Mouse (Mus musculus): Measurements from ENCODE around the gene Gm26602. TPM values are rescaled to one million over a fixed set of nuclear protein-coding genes. Genes with fewer than 3 reads are reported as not detected.

Gm26602 gene
- polyA plus RNA-seq (2015; fragmentation: Nextera tagmentation; extraction: Ambion mirVana), result 8.9 and 18.0 TPM in 2 replicates

GRCm38 (mm10) chr10:79910556-79910955 is at the start of gene Gm26602:
TSS of gene Gm26602 (plus strand) at chr10:79910856.
- DNase-seq (ENCODE audit: low spot score), result no peak
- H3K4me1 ChIP-seq (replicated peaks; ENCODE audit: control insufficient read depth, insufficient read depth), result no peaks in the 10 kb centered on the region

GRCm38 (mm10) chr10:79861230-79862048 is 49.2 kb upstream of the Gm26602 start:
- TF ChIP-seq EP300 (optimal IDR thresholded peaks at IDR 0.05) (no peak), CTCF (IDR thresholded peaks at IDR 0.05; ENCODE audit: low read depth) (no peak)
- no peak for ATAC-seq (ENCODE audit: low FRiP score, low TSS enrichment)
- Histone ChIP-seq H3K27me3 (ENCODE audit: control insufficient read depth, insufficient read depth, low read length) (no peaks in the 10 kb centered on the region), H3K27ac (replicated peaks) (no peak overlapping the region), H3K36me3 (ENCODE audit: control insufficient read depth, insufficient read depth, low read length) (peaks cover 44% of the 10 kb centered on the region), H3K4me1 (replicated peaks; ENCODE audit: control insufficient read depth, insufficient read depth) (peaks cover 16% of the 10 kb centered on the region), H3K4me3 (ENCODE audit: low read depth, low read length) (no peak overlapping the region), H3K4me2 (replicated peaks; ENCODE audit: low read depth) (no peak overlapping the region), H3K9ac (ENCODE audit: low read length) (no peak overlapping the region), H3K9me3 (ENCODE audit: control insufficient read depth, low read length) (no peaks in the 10 kb centered on the region)
- 63% methylated on average over 25 of the region's 25 CpGs for WGBS
- DNase-seq (ENCODE audit: low spot score), result no peak

More at GRCm38 (mm10) chr10:79910556-79910955, at the start of gene Gm26602:
- H3K4me2 ChIP-seq (replicated peaks; ENCODE audit: low read depth), result no peak within 1 kb of the TSS
- peaks cover 20% of the 10 kb centered on the region for H3K36me3 ChIP-seq (ENCODE audit: control insufficient read depth, insufficient read depth, low read length)
- 88% methylated on average over 4 of the region's 4 CpGs for WGBS
- no peaks in the 10 kb centered on the region for H3K9me3 ChIP-seq (ENCODE audit: control insufficient read depth, low read length)
- H3K27me3 ChIP-seq (ENCODE audit: control insufficient read depth, insufficient read depth, low read length), result no peaks in the 10 kb centered on the region
- no peak for TF ChIP-seq CTCF (IDR thresholded peaks at IDR 0.05; ENCODE audit: low read depth)
- no peak for TF ChIP-seq EP300 (optimal IDR thresholded peaks at IDR 0.05)
- no peak within 1 kb of the TSS for H3K4me3 ChIP-seq (ENCODE audit: low read depth, low read length)
- H3K9ac ChIP-seq (ENCODE audit: low read length), result no peak within 1 kb of the TSS
- peak within 1 kb of the TSS; percentile 78; the same call in 1 of the 2 replicates for H3K27ac ChIP-seq (replicated peaks)
- ATAC-seq (ENCODE audit: low FRiP score, low TSS enrichment), result no peak

- H3K36me3 ChIP-seq (ENCODE audit: control insufficient read depth, insufficient read depth, low read length), result peaks cover 41% of the 10 kb centered on the region
- H3K4me2 ChIP-seq (replicated peaks; ENCODE audit: low read depth), result no peak overlapping the region
- 86% methylated on average over 23 of the region's 23 CpGs for WGBS
- peaks cover 14% of the 10 kb centered on the region for H3K4me1 ChIP-seq (replicated peaks; ENCODE audit: control insufficient read depth, insufficient read depth)
- DNase-seq (ENCODE audit: low spot score) (no peak), ATAC-seq (ENCODE audit: low FRiP score, low TSS enrichment) (no peak)
- TF ChIP-seq EP300 (optimal IDR thresholded peaks at IDR 0.05) (no peak), CTCF (IDR thresholded peaks at IDR 0.05; ENCODE audit: low read depth) (no peak)
- no peak overlapping the region for H3K9ac ChIP-seq (ENCODE audit: low read length)
- no peak overlapping the region for H3K27ac ChIP-seq (replicated peaks)
- H3K27me3 ChIP-seq (ENCODE audit: control insufficient read depth, insufficient read depth, low read length), result no peaks in the 10 kb centered on the region
- no peak overlapping the region for H3K4me3 ChIP-seq (ENCODE audit: low read depth, low read length)
- no peaks in the 10 kb centered on the region for H3K9me3 ChIP-seq (ENCODE audit: control insufficient read depth, low read length)
These were observed 48.4 kb upstream of the Gm26602 start for GRCm38 (mm10) chr10:79862049-79862788.

- DNase-seq (ENCODE audit: low spot score), result no peak
These were observed 47.7 kb upstream of the Gm26602 start for GRCm38 (mm10) chr10:79862925-79863324.

GRCm38 (mm10) chr10:79864351-79865188 is 46.1 kb upstream of the Gm26602 start:
- no peak overlapping the region for H3K9ac ChIP-seq (ENCODE audit: low read length)
- no peaks in the 10 kb centered on the region for H3K27me3 ChIP-seq (ENCODE audit: control insufficient read depth, insufficient read depth, low read length)
- DNase-seq (ENCODE audit: low spot score), result no peak
- H3K9me3 ChIP-seq (ENCODE audit: control insufficient read depth, low read length), result no peaks in the 10 kb centered on the region
- H3K4me1 ChIP-seq (replicated peaks; ENCODE audit: control insufficient read depth, insufficient read depth), result no peaks in the 10 kb centered on the region
- peaks cover 35% of the 10 kb centered on the region for H3K36me3 ChIP-seq (ENCODE audit: control insufficient read depth, insufficient read depth, low read length)
- TF ChIP-seq CTCF (IDR thresholded peaks at IDR 0.05; ENCODE audit: low read depth) (no peak), EP300 (optimal IDR thresholded peaks at IDR 0.05) (no peak)
- no peak overlapping the region for H3K4me2 ChIP-seq (replicated peaks; ENCODE audit: low read depth)
- H3K4me3 ChIP-seq (ENCODE audit: low read depth, low read length), result no peak overlapping the region
- ATAC-seq (ENCODE audit: low FRiP score, low TSS enrichment), result peak; percentile 28; the same call in 1 of the 2 replicates
- no peak overlapping the region for H3K27ac ChIP-seq (replicated peaks)
- WGBS, result 49% methylated on average over 9 of the region's 10 CpGs

More at GRCm38 (mm10) chr10:79862925-79863324, 47.7 kb upstream of the Gm26602 start:
- peaks cover 41% of the 10 kb centered on the region for H3K36me3 ChIP-seq (ENCODE audit: control insufficient read depth, insufficient read depth, low read length)
- no peak for TF ChIP-seq CTCF (IDR thresholded peaks at IDR 0.05; ENCODE audit: low read depth)
- no peak for TF ChIP-seq EP300 (optimal IDR thresholded peaks at IDR 0.05)
- no peak overlapping the region for H3K4me2 ChIP-seq (replicated peaks; ENCODE audit: low read depth)
- H3K9me3 ChIP-seq (ENCODE audit: control insufficient read depth, low read length), result no peaks in the 10 kb centered on the region
- H3K9ac ChIP-seq (ENCODE audit: low read length), result no peak overlapping the region
- no peaks in the 10 kb centered on the region for H3K27me3 ChIP-seq (ENCODE audit: control insufficient read depth, insufficient read depth, low read length)
- H3K27ac ChIP-seq (replicated peaks), result no peak overlapping the region
- H3K4me3 ChIP-seq (ENCODE audit: low read depth, low read length), result no peak overlapping the region
- H3K4me1 ChIP-seq (replicated peaks; ENCODE audit: control insufficient read depth, insufficient read depth), result peaks cover 8% of the 10 kb centered on the region
- WGBS, result 53% methylated on average over 10 of the region's 10 CpGs
- ATAC-seq (ENCODE audit: low FRiP score, low TSS enrichment), result no peak
